Mouse (Mus musculus): ENCODE data around the gene Nfyc.

Gene Nfyc

GRCm38 (mm10) chr4:120825577-120826326 lies 5.6 kb downstream of the Nfyc start:
- DNase-seq (ENCODE audit: low spot score in 2 of 2): peak; percentile 91 to 96

GRCm38 (mm10) chr4:120825100-120825553 lies 6.2 kb downstream of the Nfyc start:
- DNase-seq (ENCODE audit: low spot score in 2 of 2): peak; percentile 87 to 95

- DNase-seq (ENCODE audit: low spot score in 2 of 2): no peak
Observed at GRCm38 (mm10) chr4:120822191-120822911, 9.0 kb downstream of the Nfyc start.

GRCm38 (mm10) chr4:120819871-120820270 lies 11.5 kb downstream of the Nfyc start:
- DNase-seq (ENCODE audit: low spot score in 2 of 2): no peak

- no peak for DNase-seq (ENCODE audit: low spot score in 2 of 2)
Observed at GRCm38 (mm10) chr4:120819296-120819695, 12.1 kb downstream of the Nfyc start.

GRCm38 (mm10) chr4:120817951-120818350 lies 13.4 kb downstream of the Nfyc start:
- no peak for DNase-seq (ENCODE audit: low spot score in 2 of 2)

GRCm38 (mm10) chr4:120817002-120817774 lies 14.2 kb downstream of the Nfyc start:
- no peak for DNase-seq (ENCODE audit: low spot score in 2 of 2)

- peak; percentile 84 to 90 for DNase-seq (ENCODE audit: low spot score in 2 of 2)
Observed at GRCm38 (mm10) chr4:120815622-120816334, 15.6 kb downstream of the Nfyc start.

- no peak for DNase-seq (ENCODE audit: low spot score in 2 of 2)
Observed at GRCm38 (mm10) chr4:120815163-120815562, 16.2 kb downstream of the Nfyc start.

- DNase-seq (ENCODE audit: low spot score in 2 of 2): no peak
Observed at GRCm38 (mm10) chr4:120814171-120814570, 17.2 kb downstream of the Nfyc start.

GRCm38 (mm10) chr4:120813762-120814161 lies 17.6 kb downstream of the Nfyc start:
- DNase-seq (ENCODE audit: low spot score in 2 of 2): no peak

GRCm38 (mm10) chr4:120805816-120806215 lies 25.6 kb downstream of the Nfyc start:
- DNase-seq (ENCODE audit: low spot score in 2 of 2): no peak

- DNase-seq (ENCODE audit: low spot score in 2 of 2): no peak
Observed at GRCm38 (mm10) chr4:120801446-120801845, 29.9 kb downstream of the Nfyc start.

- DNase-seq (ENCODE audit: low spot score in 2 of 2): no peak
Observed at GRCm38 (mm10) chr4:120800691-120801090, 30.7 kb downstream of the Nfyc start.

- DNase-seq (ENCODE audit: low spot score in 2 of 2): no peak
Observed at GRCm38 (mm10) chr4:120799680-120800166, 31.6 kb downstream of the Nfyc start.

- DNase-seq (ENCODE audit: low spot score in 2 of 2): no peak
Observed at GRCm38 (mm10) chr4:120797985-120798725, 33.2 kb downstream of the Nfyc start.

- no peak for DNase-seq (ENCODE audit: low spot score in 2 of 2)
Observed at GRCm38 (mm10) chr4:120796687-120797086, 34.7 kb downstream of the Nfyc start.

- no peak for DNase-seq (ENCODE audit: low spot score in 2 of 2)
Observed at GRCm38 (mm10) chr4:120795646-120796045, 35.7 kb downstream of the Nfyc start.

- no peak for DNase-seq (ENCODE audit: low spot score in 2 of 2)
Observed at GRCm38 (mm10) chr4:120792918-120793317, 38.5 kb downstream of the Nfyc start.

GRCm38 (mm10) chr4:120790027-120790426 lies 41.3 kb downstream of the Nfyc start:
- peak in 1 of 2 experiments; percentile 34 for DNase-seq (ENCODE audit: low spot score in 2 of 2)

- no peak for DNase-seq (ENCODE audit: low spot score in 2 of 2)
Observed at GRCm38 (mm10) chr4:120755801-120756200, 75.6 kb downstream of the Nfyc start.
